Mouse (Mus musculus): ENCODE results near the gene Orai1.

The Orai1 gene

GRCm38 (mm10) chr5:123067395-123067995 is 52.6 kb downstream of the Orai1 start:
- peak; percentile 87 for DNase-seq (ENCODE audit: extremely low read depth, low read depth)

GRCm38 (mm10) chr5:123068115-123068514 is 53.2 kb downstream of the Orai1 start, which contains the start of gene Tmem120b:
Gene Tmem120b (plus strand): TSS chr5:123068415.
- no peak for DNase-seq (ENCODE audit: extremely low read depth, low read depth)

- no peak for DNase-seq (ENCODE audit: extremely low read depth, low read depth)
Measured at GRCm38 (mm10) chr5:123068714-123069113, 53.8 kb downstream of the Orai1 start.

- DNase-seq (ENCODE audit: extremely low read depth, low read depth) = no peak
Measured at GRCm38 (mm10) chr5:123075576-123076418, 60.9 kb downstream of the Orai1 start.

GRCm38 (mm10) chr5:123076419-123077281 is 61.8 kb downstream of the Orai1 start:
- no peak for DNase-seq (ENCODE audit: extremely low read depth, low read depth)

- no peak for DNase-seq (ENCODE audit: extremely low read depth, low read depth)
Measured at GRCm38 (mm10) chr5:123079568-123079967, 64.7 kb downstream of the Orai1 start.

- no peak for DNase-seq (ENCODE audit: extremely low read depth, low read depth)
Measured at GRCm38 (mm10) chr5:123080041-123080440, 65.2 kb downstream of the Orai1 start.

All from MEL-GATA-1-ER (cell line).